Mouse (Mus musculus) Patski (cell line): ENCODE measurements around the gene Tbce. TPM values are rescaled to one million over a fixed set of nuclear protein-coding genes. Genes with fewer than 3 reads are reported as not detected.
"Not testable (repeated sequence)": the region's sequence is repeated elsewhere in the genome, so short reads cannot be mapped to it uniquely, and the experiment has no call there.

Source experiments
- ATAC-seq: fragments of 100-300 bp; one replicate; pipeline ENCODE4 v1.8.0; 2021
- CTCF ChIA-PET: fragments of 350-600 bp; sonication (Branson Sonifier 250); formaldehyde crosslinking; loops from one replicate; lab custom pipeline; 2022; ENCODE audit warnings: inconsistent platforms; lab: Charles Lee
- POLR2A ChIA-PET: fragments of 350-600 bp; sonication (Branson Sonifier 250); formaldehyde crosslinking; loops from one replicate; lab custom pipeline; 2022; ENCODE audit warnings: antibody characterized with exemption, inconsistent platforms; lab: Charles Lee
- DNase-seq: peaks from one replicate; pipeline ENCODE4 v3.0.0-alpha.2; 2011; ENCODE audit warnings: low read depth, low spot score
- H3K27me3 ChIP-seq: fragments of 371-371 bp; one replicate; pipeline ENCODE4 v1.5.1; 2021
- CTCF ChIP-seq: fragments of 100-300 bp; IDR thresholded peaks from one replicate; pipeline ENCODE4 v1.5.1; 2021
- in situ Hi-C: fragments of 300-500 bp; cut with MboI; formaldehyde crosslinking; loops from 3 replicates; pipeline ENCODE4 v1.11.1; 2018; ENCODE audit warnings: low pct_unique_long_range_greater_than_20kb, mixed read lengths
- polyA plus RNA-seq: library from polyadenylated mRNA; unstranded; gene quantifications from one replicate; pipeline ENCODE4 v1.2.3, GENCODE M21; 2021

Gene Tbce
- polyA plus RNA-seq, 1 experiment from 2014 or later, result 45.0 TPM

DNA sequence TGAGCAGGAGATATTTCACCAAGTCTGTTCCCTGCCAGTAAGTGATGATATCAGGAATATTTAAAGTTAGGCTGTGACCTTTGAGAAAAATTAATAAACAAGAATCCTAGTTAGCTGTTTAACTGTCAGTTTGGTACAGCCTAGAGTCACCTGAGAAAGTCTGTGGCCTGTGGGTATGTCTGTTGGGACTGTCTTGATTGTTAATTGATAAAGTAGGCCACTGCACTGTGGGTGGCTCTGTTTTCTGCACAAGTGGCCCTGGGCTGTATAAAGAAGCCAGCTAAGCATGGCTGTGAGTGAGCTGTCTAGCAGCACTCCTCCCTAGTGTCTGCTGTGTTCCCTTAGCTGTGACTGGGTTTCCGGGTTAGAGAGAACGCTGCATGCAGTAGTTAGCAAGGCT, 50.3 kb downstream of the Tbce start:
- POLR2A ChIA-PET, result no interaction called here
- no peak for TF ChIP-seq CTCF
- DNase-seq, result no peak
- CTCF ChIA-PET, result interaction anchor here (1.0 kb wide), 1 partner anchor 11 kb away, joined by 3 read pairs; no protein-coding TSS in a partner anchor
- no peak for ATAC-seq
- no peaks in the 10 kb centered on the region for H3K27me3 ChIP-seq
- in situ Hi-C loops, result no loop called here

DNA sequence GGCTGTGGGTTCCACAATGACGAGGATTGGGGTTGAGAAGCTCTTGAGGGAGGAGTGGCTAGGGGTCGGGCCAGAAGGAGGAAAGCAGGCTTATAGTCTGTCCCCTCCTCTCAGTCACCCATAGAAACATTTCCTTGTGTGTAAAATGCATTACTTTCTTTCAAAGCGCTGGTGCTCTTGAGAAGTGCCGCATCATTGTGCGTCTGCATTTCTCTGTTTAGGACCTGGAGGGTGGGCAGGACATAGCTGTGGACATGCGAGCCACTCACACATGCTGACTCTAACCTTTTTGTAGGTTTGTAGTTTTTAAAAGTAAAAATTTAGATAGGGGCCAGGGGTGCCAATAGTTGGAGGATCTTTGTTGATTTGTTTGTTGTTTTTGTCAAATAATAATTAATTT, 55.9 kb downstream of the Tbce start:
- in situ Hi-C loops, result no loop called here
- ChIA-PET POLR2A (no interaction called here), CTCF (interaction anchor here (1.4 kb wide), 1 partner anchor 9 kb away, joined by 4 read pairs; no protein-coding TSS in a partner anchor)
- no peak for DNase-seq
- H3K27me3 ChIP-seq, result no peaks in the 10 kb centered on the region
- no peak for ATAC-seq
- TF ChIP-seq CTCF, result no peak

DNA sequence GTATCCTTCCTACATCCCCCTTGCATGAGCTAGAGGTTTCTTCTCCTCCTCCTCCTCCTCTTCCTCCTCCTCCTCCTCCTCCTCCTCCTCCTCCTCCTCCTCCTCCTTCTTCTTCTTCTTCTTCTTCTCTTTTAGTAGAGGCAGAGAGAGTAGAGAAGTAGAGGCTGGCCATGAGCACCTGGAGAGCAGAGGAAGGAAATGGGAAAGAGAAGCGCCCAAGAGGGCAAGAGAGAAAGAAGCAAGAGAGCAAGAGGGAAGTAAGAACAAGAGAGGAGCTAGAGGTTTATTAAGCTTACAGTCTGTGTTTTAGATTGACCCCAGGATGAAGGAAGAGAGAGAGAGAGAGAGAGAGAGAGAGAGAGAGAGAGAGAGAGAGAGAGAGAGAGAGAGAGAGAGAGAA, 57.6 kb downstream of the Tbce start:
- ATAC-seq, CTCF ChIA-PET, DNase-seq, in situ Hi-C loops, H3K27me3 ChIP-seq, POLR2A ChIA-PET: not testable (repeated sequence)

DNA sequence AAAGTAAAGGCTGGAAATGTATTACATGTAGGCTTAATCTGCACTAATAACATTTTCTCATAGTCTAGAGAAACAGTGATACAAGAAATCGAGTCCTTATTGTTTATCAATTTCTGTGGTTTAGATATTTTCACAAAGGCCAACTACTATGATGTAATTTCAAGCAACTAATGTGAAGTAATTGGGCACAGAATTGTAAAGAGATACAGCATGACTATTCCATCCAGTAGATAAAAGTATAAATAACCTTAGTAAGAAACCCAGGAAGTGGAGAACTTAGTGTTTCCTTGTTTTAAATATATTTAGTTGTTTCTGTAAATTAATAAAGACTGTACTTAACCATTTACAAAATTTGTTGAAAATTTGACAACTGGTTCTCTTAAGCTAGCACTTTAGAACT, 69.6 kb downstream of the Tbce start:
- ChIA-PET POLR2A (no interaction called here), CTCF (no interaction called here)
- H3K27me3 ChIP-seq, result no peaks in the 10 kb centered on the region
- no peak for TF ChIP-seq CTCF
- in situ Hi-C loops, result no loop called here
- DNase-seq (no peak), ATAC-seq (no peak)

DNA sequence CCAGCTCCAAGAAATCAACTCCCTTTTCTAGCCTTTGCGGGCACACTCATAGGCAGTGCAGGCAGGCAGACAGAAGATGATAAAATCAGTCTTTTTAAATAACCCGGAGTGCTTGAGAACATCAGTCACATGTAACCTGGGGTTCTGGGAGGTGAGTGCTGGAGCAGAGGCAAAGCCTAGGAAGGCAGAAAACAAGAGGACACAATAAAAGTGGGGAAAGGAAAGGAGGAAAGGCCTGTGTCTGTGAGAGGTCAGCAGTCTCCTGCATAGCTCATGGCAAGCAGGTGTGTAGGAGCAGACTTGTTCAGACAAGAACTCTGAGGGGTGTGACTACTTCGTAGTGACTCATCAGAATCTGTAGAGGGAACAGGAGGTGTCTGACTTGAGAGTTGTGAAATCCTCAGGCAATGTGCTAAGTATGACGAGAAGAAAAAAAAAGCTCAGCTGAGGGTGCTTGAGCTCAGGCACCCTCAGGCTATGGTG, 70.8 kb downstream of the Tbce start:
- peak; percentile 77 for DNase-seq
- in situ Hi-C loops, result no loop called here
- peak; percentile 100 for ATAC-seq
- ChIA-PET POLR2A (no interaction called here), CTCF (interaction anchor here (2.1 kb wide), 1 partner anchor 11 kb away, joined by 6 read pairs; no protein-coding TSS in a partner anchor)
- TF ChIP-seq CTCF, result no peak
- H3K27me3 ChIP-seq, result no peaks in the 10 kb centered on the region

DNA sequence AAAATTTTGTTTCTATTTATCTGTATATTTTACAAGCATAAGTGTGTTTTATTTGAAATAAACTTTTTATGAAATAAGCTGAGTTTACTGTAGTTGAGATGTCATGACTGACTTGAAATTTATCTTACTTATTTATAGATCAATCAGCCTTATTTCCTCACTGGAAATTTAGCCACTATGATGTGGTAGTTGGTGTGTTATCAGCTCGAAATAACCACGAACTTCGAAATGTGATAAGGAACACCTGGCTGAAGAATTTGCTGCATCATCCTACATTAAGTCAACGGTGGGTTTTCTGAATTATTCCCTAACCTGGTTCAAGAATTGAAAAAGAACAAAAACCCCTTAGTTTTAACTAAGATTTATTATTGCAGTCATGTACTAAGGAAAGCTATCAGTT, 73.3 kb downstream of the Tbce start:
- in situ Hi-C loops, result no loop called here
- CTCF ChIA-PET, result interaction anchor here (1.7 kb wide), 1 partner anchor 11 kb away, joined by 6 read pairs; no protein-coding TSS in a partner anchor
- DNase-seq (no peak), ATAC-seq (no peak)
- POLR2A ChIA-PET, result no interaction called here
- TF ChIP-seq CTCF, result no peak
- H3K27me3 ChIP-seq, result no peaks in the 10 kb centered on the region

DNA sequence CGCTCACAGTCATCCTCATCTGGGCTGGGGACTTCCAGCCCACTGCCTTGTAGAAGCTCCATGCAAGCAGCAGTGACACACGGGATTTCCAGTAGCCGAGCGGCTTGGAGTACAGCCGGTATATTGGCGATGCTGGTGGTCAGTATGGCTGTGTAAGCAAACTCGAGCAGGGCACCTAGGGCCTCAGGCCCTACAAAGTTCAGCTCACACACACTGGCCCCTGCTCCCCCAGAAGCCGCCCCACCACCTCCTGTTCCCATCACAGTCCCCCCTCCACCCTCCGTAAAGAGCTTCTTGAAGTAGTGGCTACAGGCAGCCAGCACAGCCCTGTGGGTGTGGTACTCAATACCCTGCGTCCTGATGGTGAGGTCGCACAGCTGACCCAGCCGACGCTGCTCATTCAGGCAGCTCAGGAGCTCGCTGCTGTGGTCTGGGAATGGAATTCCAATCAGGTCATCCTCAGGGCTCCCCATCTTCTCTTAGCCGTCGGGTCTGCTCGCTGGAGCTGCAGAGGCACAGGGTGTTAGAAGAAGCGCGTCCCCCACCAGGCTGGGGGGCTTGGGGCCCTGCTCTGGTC, 74.0 kb downstream of the Tbce start:
- DNase-seq, result no peak
- ATAC-seq, result no peak
- in situ Hi-C loops, result no loop called here
- POLR2A ChIA-PET, result no interaction called here
- no peaks in the 10 kb centered on the region for H3K27me3 ChIP-seq
- CTCF ChIA-PET, result interaction anchor here (1.7 kb wide), 1 partner anchor 10 kb away, joined by 6 read pairs; no protein-coding TSS in a partner anchor
- TF ChIP-seq CTCF, result no peak

DNA sequence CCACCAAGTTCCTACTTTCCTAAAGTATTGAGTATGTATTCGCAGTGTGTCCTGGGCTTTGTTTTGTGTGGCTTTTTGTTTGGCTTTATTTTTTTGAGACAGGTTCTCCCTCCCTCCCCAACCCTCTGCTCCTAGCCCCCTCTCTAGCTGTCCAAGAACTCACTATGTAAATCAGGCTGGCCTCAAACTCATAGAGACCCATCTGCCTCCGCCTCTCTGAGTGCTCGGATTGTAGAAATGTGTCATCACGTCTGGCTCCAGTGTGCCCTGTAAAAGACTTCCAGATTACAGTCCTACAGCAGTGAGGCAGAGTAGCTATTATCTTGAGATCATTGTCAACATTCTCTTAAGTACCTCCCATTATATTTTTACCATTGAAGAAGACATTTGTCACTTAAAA, 78.4 kb downstream of the Tbce start:
- DNase-seq (no peak), ATAC-seq (no peak)
- in situ Hi-C loops, result no loop called here
- no peak for TF ChIP-seq CTCF
- H3K27me3 ChIP-seq, result no peaks in the 10 kb centered on the region
- ChIA-PET POLR2A (no interaction called here), CTCF (no interaction called here)

DNA sequence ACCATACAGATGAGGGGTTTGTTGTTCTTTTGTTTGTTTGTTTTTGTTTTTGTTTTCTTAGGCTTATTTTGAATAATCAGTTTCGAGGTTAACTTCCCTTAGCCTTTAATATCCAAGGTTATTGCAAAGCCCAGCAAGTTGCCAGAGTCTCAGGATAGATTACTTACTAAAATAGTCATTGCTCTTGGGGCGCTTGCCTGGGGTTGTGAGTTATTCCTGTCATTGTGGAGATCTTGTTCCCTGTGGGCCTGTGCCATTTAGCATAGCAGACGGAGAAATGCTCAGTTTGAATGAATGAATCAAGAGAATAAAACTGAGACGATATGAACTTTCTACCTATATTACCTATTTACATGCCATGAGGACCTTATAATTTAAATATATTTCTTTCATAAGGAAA, 79.2 kb downstream of the Tbce start:
- TF ChIP-seq CTCF, result no peak
- H3K27me3 ChIP-seq, result no peaks in the 10 kb centered on the region
- CTCF ChIA-PET, result no interaction called here
- in situ Hi-C loops, result no loop called here
- ATAC-seq, result no peak
- POLR2A ChIA-PET, result no interaction called here
- no peak for DNase-seq

DNA sequence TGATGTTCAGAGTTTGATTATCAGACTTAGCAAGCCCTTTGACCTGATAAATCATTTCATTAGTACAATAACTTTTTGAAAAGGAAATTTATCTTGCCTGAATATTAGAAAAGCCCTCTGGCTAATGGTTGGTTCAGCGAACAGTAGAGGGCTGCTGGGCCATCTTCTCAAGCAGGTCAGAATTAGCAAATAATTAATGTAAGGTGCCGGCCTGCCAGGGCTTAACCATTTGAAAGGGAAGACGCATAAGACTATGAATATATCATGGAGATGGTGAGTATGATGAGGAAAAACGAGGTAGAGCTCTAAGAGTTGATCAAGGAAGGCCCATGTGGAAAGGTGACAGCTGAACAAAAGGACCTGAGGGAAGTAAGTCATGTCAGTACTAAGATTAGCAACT, 82.8 kb downstream of the Tbce start:
- TF ChIP-seq CTCF, result no peak
- ChIA-PET CTCF (interaction anchor here (2.1 kb wide), 1 partner anchor 11 kb away, joined by 6 read pairs; no protein-coding TSS in a partner anchor), POLR2A (no interaction called here)
- in situ Hi-C loops, result loop anchor here (10.0 kb wide), 1 partner anchor 658 kb away; the partner anchor contains the start of genes Mrpl32 and Psma2
- no peak for DNase-seq
- no peaks in the 10 kb centered on the region for H3K27me3 ChIP-seq
- ATAC-seq, result no peak

DNA sequence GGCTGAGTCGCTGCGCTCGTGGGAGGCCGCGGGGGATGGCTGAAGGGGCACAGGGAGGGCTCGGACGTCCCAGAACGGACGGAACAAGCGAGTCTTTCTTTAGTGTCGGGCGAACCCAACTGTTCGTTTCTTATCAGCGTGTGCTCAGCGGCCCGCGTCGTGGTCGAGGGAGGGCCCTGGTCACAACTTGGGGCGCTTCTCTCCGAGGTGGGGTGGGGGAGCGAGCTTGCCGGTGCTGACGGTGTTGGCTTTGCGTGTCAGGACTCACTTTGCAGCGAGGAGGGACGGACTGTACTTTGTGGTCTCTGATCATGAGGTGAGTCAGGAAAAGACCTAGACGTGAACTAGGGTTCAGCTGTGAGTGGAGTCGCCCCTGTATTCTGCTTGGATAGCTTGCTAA, 84.5 kb downstream of the Tbce start:
- ATAC-seq (peak; percentile 3), DNase-seq (no peak)
- CTCF ChIA-PET, result interaction anchor here (1.7 kb wide), 1 partner anchor 11 kb away, joined by 6 read pairs; no protein-coding TSS in a partner anchor
- TF ChIP-seq CTCF, result no peak
- in situ Hi-C loops, result loop anchor here (10.0 kb wide), 1 partner anchor 660 kb away; the partner anchor contains the start of genes Mrpl32 and Psma2
- H3K27me3 ChIP-seq, result no peaks in the 10 kb centered on the region
- POLR2A ChIA-PET, result no interaction called here
